18 mouse cellular contexts compared by ENCODE assay signal in the genomic region with DNA sequence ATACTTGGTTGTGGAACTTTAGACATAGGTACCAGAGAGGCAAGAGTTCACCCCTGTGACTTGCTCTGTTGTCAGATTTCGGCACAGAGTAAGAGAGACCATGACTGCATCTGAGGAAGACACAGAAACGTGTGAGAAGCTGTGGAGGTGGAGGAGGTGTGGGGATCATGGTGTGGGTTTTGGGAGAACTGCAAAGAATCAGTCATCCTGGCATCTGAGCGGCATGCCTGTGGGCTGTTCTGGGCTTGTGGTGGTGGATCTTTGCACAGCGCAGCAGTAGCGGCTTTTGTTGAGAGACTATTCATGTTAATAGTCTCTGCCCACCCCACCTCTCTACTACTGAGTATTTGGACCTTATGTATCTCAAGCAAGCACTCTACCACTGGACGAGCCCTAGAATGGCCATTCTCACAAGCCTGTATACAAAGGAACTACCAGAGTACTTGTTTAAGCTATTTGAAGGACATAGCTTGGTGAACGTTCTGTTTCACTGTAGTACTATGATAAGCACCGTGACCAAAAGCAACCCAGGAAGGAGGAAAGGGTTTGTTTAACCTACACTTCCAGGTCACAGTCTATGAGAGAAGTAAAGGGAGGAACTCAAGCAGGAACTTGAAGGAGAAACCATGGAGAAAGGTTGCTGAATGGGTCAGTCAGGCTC. TPM values are rescaled to one million over a fixed set of nuclear protein-coding genes. Genes with fewer than 3 reads are reported as not detected.
"Had no signal": no experiment of that assay in that cellular context is flagged by ENCODE, and none has a peak within 500 bp of the region (broad histone marks: within the 10 kb centered on the region; RNA-seq: fewer than 3 reads in every experiment).

No protein-coding gene starts in this region.

- DNase-seq: kidney, adult 18-20 months; kidney, adult 9 months; kidney, postnatal 14 days; kidney, postnatal 4 days; left cerebral cortex, postnatal 4 days; liver, postnatal 0 days; thymus, adult 2 months; thymus, postnatal 14 days; thymus, postnatal 4 days had no signal

- ATAC-seq: hindbrain, postnatal 0 days; inflammation-experienced regulatory T-cells, adult 6 months; intestine, embryonic 16.5 days; liver, postnatal 0 days; midbrain, embryonic 15.5 days had no signal

RNA-seq across cellular contexts. Expression of a gene that starts 10.8 kb away (rescaled TPM):
- total RNA-seq: hindbrain, postnatal 0 days; layer of hippocampus, adult 18-20 months; layer of hippocampus, postnatal 25 days; left cerebral cortex, adult 2 months; left cerebral cortex, postnatal 14 days; left cerebral cortex, postnatal 4 days; megakaryocyte, adult 5-6 weeks had no signal
